Mouse (Mus musculus) hematopoietic multipotent progenitor cell, adult 10-12 weeks (in vitro differentiated cells): ENCODE measurements around the gene Cd53. TPM values are rescaled to one million over a fixed set of nuclear protein-coding genes. Genes with fewer than 3 reads are reported as not detected.

Experiments used
- polyA plus RNA-seq: library from polyadenylated mRNA; stranded (reverse); fragments of >175 nt; gene quantifications from 2 replicates; pipeline ENCODE4 v1.2.3, GENCODE M21; 2012; ENCODE audit warnings: low replicate concordance

Cd53 gene
- 5.8 and 39.9 TPM in 2 replicates for polyA plus RNA-seq

DNA sequence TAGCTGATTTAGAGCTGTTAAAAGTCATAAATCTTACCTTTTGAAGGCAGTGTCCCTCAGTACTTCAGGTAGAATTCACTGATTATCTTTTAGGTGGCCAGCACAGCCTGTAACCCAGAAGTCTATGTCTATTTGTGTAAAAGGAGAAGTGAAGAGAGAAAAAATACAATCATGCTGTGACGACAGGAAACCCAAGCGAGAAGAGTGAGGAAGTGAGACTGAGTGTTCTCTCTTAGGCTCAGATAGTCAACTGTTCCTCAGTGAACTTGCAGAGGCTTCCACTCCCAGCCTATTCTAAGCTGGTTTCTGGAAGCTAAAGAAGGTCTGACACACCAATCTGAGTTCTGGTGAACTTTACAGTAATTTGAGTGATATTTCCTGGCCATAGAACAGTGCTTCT is at the start of gene Cd53:
Gene Cd53, minus strand, starts transcription at position 220 of the 400 bp plus-strand sequence.

DNA sequence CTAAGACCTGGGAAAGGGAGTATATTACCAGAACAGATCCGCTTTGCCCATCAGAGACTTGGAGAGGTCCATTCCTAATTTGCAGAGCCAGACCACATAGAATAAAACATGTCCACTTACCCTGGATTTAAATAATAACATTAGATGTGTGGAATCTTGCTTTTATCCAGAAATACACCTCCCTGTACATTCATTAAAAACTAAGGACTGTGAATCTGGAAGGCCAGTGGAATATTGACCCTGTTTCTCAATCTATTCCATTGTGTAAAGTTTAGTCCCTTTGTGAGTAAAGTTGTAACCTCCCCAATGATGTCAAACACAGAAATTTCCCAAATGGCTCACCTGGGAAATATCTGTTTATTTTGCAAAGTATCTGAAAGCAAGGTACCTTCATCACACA is 36.2 kb upstream of the Cd53 start, which contains the start of gene Olfr266:
Gene Olfr266, minus strand, starts transcription at position 101 of the 400 bp plus-strand sequence.

Other genes with a start within 250 kb of the Cd53 start
- gene Dram2, start 242.4 kb downstream of the Cd53 start, polyA plus RNA-seq: 0.53 and 5.6 TPM in 2 replicates
- 10.0 and 10.2 TPM in 2 replicates for gene Cept1, start 242.3 kb downstream of the Cd53 start, polyA plus RNA-seq
- gene Lrif1, start 105.2 kb downstream of the Cd53 start, polyA plus RNA-seq: 9.3 and 10.1 TPM in 2 replicates
- gene Olfr266, start 36.1 kb upstream of the Cd53 start, polyA plus RNA-seq: not detected in 2 replicates
- gene Kcna3, start 246.0 kb upstream of the Cd53 start, polyA plus RNA-seq: 44.5 and 89.0 TPM in 2 replicates